Mouse (Mus musculus) olfactory bulb, adult 2 months (tissue): ENCODE data around the gene 4933427D14Rik.

Experiments used
- CTCF ChIP-seq: fragments of 200-500 bp; IDR thresholded peaks from 2 replicates; pipeline ENCODE4 v1.5.1; 2012; ENCODE audit warnings: low read depth, mild to moderate bottlenecking, low read length, moderate library complexity; ENCODE audit not compliant: insufficient read depth
- POLR2A ChIP-seq: fragments of 200-500 bp; IDR thresholded peaks from 2 replicates; pipeline ENCODE4 v1.6.1; 2012; ENCODE audit warnings: mild to moderate bottlenecking, low read depth, low read length, moderate library complexity; ENCODE audit not compliant: insufficient read depth

DNA sequence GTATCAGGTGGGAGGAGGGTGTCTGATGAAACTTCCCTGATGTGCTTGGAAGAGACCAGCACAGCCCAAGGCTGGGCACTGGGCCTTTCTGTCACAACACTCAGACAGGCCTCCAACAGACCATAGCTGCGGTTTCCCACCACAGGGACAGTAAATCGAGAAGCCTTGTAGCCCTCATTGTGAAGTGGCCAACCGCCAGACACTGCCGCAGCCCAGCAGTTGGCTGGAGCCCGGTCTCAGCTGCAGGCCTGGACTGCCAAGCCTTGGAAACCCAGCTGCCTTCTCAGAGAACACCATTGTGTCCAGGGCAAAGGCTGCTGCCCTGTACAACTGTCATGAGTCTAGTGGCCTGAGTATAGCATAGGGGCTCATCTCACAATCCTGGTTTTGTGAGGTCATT is 26.8 kb upstream of the 4933427D14Rik start:
- TF ChIP-seq CTCF (no peak), POLR2A (no peak)
